ENCODE assay signal across 13 mouse cellular contexts in genomic region chr4:148356654-148357053, GRCm38 (mm10).
A peak's percentile ranks its signal among the peaks of the same experiment; 100 is the strongest.
DNase-seq lines count a peak whose midpoint lies in the region; ATAC-seq lines count a peak whose summit lies in the region.
"Had no signal": no experiment of that assay in that cellular context is flagged by ENCODE, and none has a peak within 500 bp of the region (broad histone marks: within the 10 kb centered on the region; RNA-seq: fewer than 3 reads in every experiment).

No protein-coding gene starts in this region.

- no peak overlapping the region for H3K4me2 ChIP-seq in forebrain, embryonic 13.5 days
- H3K4me2 ChIP-seq: heart, embryonic 15.5 days; liver, embryonic 12.5 days had no signal

- H3K9ac ChIP-seq in forebrain, embryonic 13.5 days = no peak overlapping the region
- H3K9ac ChIP-seq: heart, embryonic 15.5 days; liver, embryonic 12.5 days had no signal

- ATAC-seq in forebrain, embryonic 13.5 days = 0 out of 2 replicates have a peak, but pooled peaks have one; percentile 9
- ATAC-seq: liver, embryonic 12.5 days; Patski had no signal

- peaks cover 4% of the 10 kb centered on the region; the same call in 1 of the 2 replicates for H3K9me3 ChIP-seq in forebrain, embryonic 13.5 days (replicated peaks)
- H3K9me3 ChIP-seq in forebrain, embryonic 10.5 days = peaks cover 19% of the 10 kb centered on the region
- H3K9me3 ChIP-seq: heart, embryonic 15.5 days had no signal

- peak overlapping the region; percentile 36; the same call in 1 of the 2 replicates for H3K27ac ChIP-seq in forebrain, embryonic 13.5 days
- no peak overlapping the region for H3K27ac ChIP-seq in forebrain, embryonic 10.5 days
- H3K27ac ChIP-seq: heart, embryonic 15.5 days; liver, embryonic 12.5 days had no signal

- DNase-seq in forebrain, embryonic 10.5 days (ENCODE audit: extremely low spot score, low spot score) = no peak
- peak; percentile 18 for DNase-seq in Muller cell, postnatal 12 days (ENCODE audit: inconsistent ontology term)
- DNase-seq in cerebellum, postnatal 25 days = peak; percentile 69 to 74
- DNase-seq in left cerebral cortex, adult 8-10 months (ENCODE audit: low spot score in 2 of 2) = peak; percentile 18 to 46
- DNase-seq in c-Kit-positive CD71-positive TER-119-positive erythroid progenitor cells, embryonic 14.5 days (ENCODE audit: low spot score) = no peak
- no peak for DNase-seq in embryo, embryonic 10 days (ENCODE audit: low spot score)
- DNase-seq in thymus, postnatal 4 days = no peak
- DNase-seq: kidney, adult 8-10 months; thymus, adult 18-20 months had no signal

- H3K4me3 ChIP-seq in forebrain, embryonic 13.5 days = no peak overlapping the region
- H3K4me3 ChIP-seq in forebrain, embryonic 10.5 days = no peak overlapping the region
- H3K4me3 ChIP-seq: heart, embryonic 15.5 days; liver, embryonic 12.5 days had no signal

- no peaks in the 10 kb centered on the region for H3K27me3 ChIP-seq in forebrain, embryonic 13.5 days
- H3K27me3 ChIP-seq in forebrain, embryonic 10.5 days (ENCODE audit: poor library complexity, severe bottlenecking) = no peaks in the 10 kb centered on the region
- H3K27me3 ChIP-seq: heart, embryonic 15.5 days; liver, embryonic 12.5 days; Patski had no signal

- no peaks in the 10 kb centered on the region for H3K36me3 ChIP-seq in forebrain, embryonic 13.5 days (ENCODE audit: poor library complexity, severe bottlenecking)
- no peaks in the 10 kb centered on the region for H3K36me3 ChIP-seq in forebrain, embryonic 10.5 days (replicated peaks)
- H3K36me3 ChIP-seq: heart, embryonic 15.5 days; liver, embryonic 12.5 days had no signal

- 80% methylated on average over 3 of the region's 3 CpGs for WGBS in forebrain, embryonic 13.5 days
- WGBS in forebrain, embryonic 10.5 days = 79% methylated on average over 3 of the region's 3 CpGs

- H3K4me1 ChIP-seq in forebrain, embryonic 13.5 days = peaks cover 12% of the 10 kb centered on the region
- H3K4me1 ChIP-seq in forebrain, embryonic 10.5 days = peaks cover 9% of the 10 kb centered on the region; the same call in 1 of the 2 replicates
- H3K4me1 ChIP-seq: heart, embryonic 15.5 days; liver, embryonic 12.5 days had no signal

Comparison
In these comparisons a context has a peak if more than half of its experiments do, and no peak if none do; other contexts are left out.
1. DNase-seq: peak in Muller cell, postnatal 12 days (single experiment), cerebellum, postnatal 25 days (2 of 2) and left cerebral cortex, adult 8-10 months (2 of 2); none in forebrain, embryonic 10.5 days (single experiment), c-Kit-positive CD71-positive TER-119-positive erythroid progenitor cells, embryonic 14.5 days (single experiment), embryo, embryonic 10 days (single experiment) and thymus, postnatal 4 days (single experiment).